Mouse (Mus musculus) midbrain, embryonic 12.5 days (tissue): ENCODE measurements around the gene Gm28035. TPM values are rescaled to one million over a fixed set of nuclear protein-coding genes. Genes with fewer than 3 reads are reported as not detected.

ENCODE experiments used
- ATAC-seq: fragments of 200-750 bp; cut with Nextera tagmentation; 2 replicates; pipeline ENCODE4 v1.8.0; 2017; ENCODE audit warnings: low read depth, moderate TSS enrichment, moderate library complexity; ENCODE audit not compliant: low FRiP score
- H3K27ac ChIP-seq: fragments of 300-500 bp; sonication (generic); replicated peaks from 2 replicates; pipeline ENCODE4 v1.5.1; 2016; ENCODE audit warnings: mild to moderate bottlenecking
- H3K27me3 ChIP-seq: fragments of 300-500 bp; sonication (generic); 2 replicates; pipeline ENCODE4 v1.6.1; 2016; ENCODE audit warnings: mild to moderate bottlenecking
- H3K36me3 ChIP-seq: fragments of 300-500 bp; sonication (generic); 2 replicates; pipeline ENCODE4 v1.6.1; 2016
- H3K4me1 ChIP-seq: fragments of 300-500 bp; sonication (generic); 2 replicates; pipeline ENCODE4 v1.6.1; 2016
- H3K4me2 ChIP-seq: fragments of 300-500 bp; sonication (generic); replicated peaks from 2 replicates; pipeline ENCODE4 v1.6.1; 2016; ENCODE audit warnings: mild to moderate bottlenecking, moderate library complexity
- H3K4me3 ChIP-seq: fragments of 300-500 bp; sonication (generic); 2 replicates; pipeline ENCODE4 v1.5.1; 2016; ENCODE audit warnings: mild to moderate bottlenecking
- H3K9ac ChIP-seq: fragments of 300-500 bp; sonication (generic); replicated peaks from 2 replicates; pipeline ENCODE4 v1.6.1; 2016; ENCODE audit warnings: mild to moderate bottlenecking, moderate library complexity
- H3K9me3 ChIP-seq: fragments of 300-500 bp; sonication (generic); 2 replicates; pipeline ENCODE4 v1.6.1; 2016; ENCODE audit warnings: mild to moderate bottlenecking
- WGBS: fragments of 180-500 bp; shearing (Covaris S2); methylation state at CpG from one replicate; pipeline ENCODE4 v1.1.7; 2016; 5-methylcytosine and 5-hydroxymethylcytosine counted together
- polyA plus RNA-seq: library from polyadenylated mRNA; unstranded; fragments of >200 nt; fragmentation: Nextera tagmentation; extraction: Ambion mirVana; gene quantifications from 2 replicates; pipeline ENCODE4 v1.2.1, GENCODE M21; 2016

The Gm28035 gene
- polyA plus RNA-seq, 1 experiment from 2014 or later: 0.51 TPM

GRCm38 (mm10) chr2:30264671-30265519 is 24.5 kb downstream of the Gm28035 start:
- H3K9me3 ChIP-seq: no peaks in the 10 kb centered on the region
- 82% methylated on average over 7 of the region's 7 CpGs for WGBS
- no peak overlapping the region for H3K4me2 ChIP-seq
- H3K9ac ChIP-seq: no peak overlapping the region
- no peaks in the 10 kb centered on the region for H3K27me3 ChIP-seq
- ATAC-seq: no peak
- peaks cover 48% of the 10 kb centered on the region for H3K36me3 ChIP-seq
- H3K4me3 ChIP-seq: no peak overlapping the region
- peak overlapping the region; percentile 73; the same call in 1 of the 2 replicates for H3K27ac ChIP-seq
- peaks cover 23% of the 10 kb centered on the region for H3K4me1 ChIP-seq

- peaks cover 23% of the 10 kb centered on the region for H3K4me1 ChIP-seq
- no peaks in the 10 kb centered on the region for H3K9me3 ChIP-seq
- H3K27me3 ChIP-seq: no peaks in the 10 kb centered on the region
- H3K36me3 ChIP-seq: peaks cover 40% of the 10 kb centered on the region
- peak within 1 kb of the TSS; percentile 73 for H3K27ac ChIP-seq
- H3K9ac ChIP-seq: no peak within 1 kb of the TSS; the same call in 1 of the 2 replicates
- 53% methylated on average over 5 of the region's 5 CpGs for WGBS
- no peak within 1 kb of the TSS for H3K4me2 ChIP-seq
- ATAC-seq: no peak
- no peak within 1 kb of the TSS for H3K4me3 ChIP-seq
Measured at GRCm38 (mm10) chr2:30265767-30266253, 25.4 kb downstream of the Gm28035 start, which contains the start of gene Phyhd1. Gene Phyhd1 (plus strand): TSS chr2:30266203.

GRCm38 (mm10) chr2:30266392-30266941 is 26.1 kb downstream of the Gm28035 start:
- 13% methylated on average over 4 of the region's 4 CpGs for WGBS
- ATAC-seq: no peak
- Histone ChIP-seq H3K4me1 (peaks cover 23% of the 10 kb centered on the region), H3K36me3 (peaks cover 33% of the 10 kb centered on the region), H3K27me3 (no peaks in the 10 kb centered on the region), H3K27ac (peak overlapping the region; percentile 73), H3K4me2 (no peak overlapping the region), H3K9ac (no peak overlapping the region; the same call in 1 of the 2 replicates), H3K4me3 (no peak overlapping the region), H3K9me3 (no peaks in the 10 kb centered on the region)

GRCm38 (mm10) chr2:30267466-30267865 is 27.1 kb downstream of the Gm28035 start:
- WGBS: 93% methylated on average over 2 of the region's 2 CpGs
- Histone ChIP-seq H3K9me3 (no peaks in the 10 kb centered on the region), H3K4me3 (no peak overlapping the region), H3K36me3 (peaks cover 23% of the 10 kb centered on the region), H3K27ac (no peak overlapping the region), H3K9ac (no peak overlapping the region), H3K4me1 (peaks cover 23% of the 10 kb centered on the region), H3K27me3 (no peaks in the 10 kb centered on the region), H3K4me2 (no peak overlapping the region)
- no peak for ATAC-seq

GRCm38 (mm10) chr2:30268371-30268770 is 28.0 kb downstream of the Gm28035 start:
- WGBS: 68% methylated on average over 4 of the region's 4 CpGs
- Histone ChIP-seq H3K4me2 (no peak overlapping the region), H3K9me3 (no peaks in the 10 kb centered on the region), H3K36me3 (peaks cover 19% of the 10 kb centered on the region), H3K9ac (no peak overlapping the region), H3K4me3 (no peak overlapping the region), H3K27ac (no peak overlapping the region), H3K4me1 (peaks cover 23% of the 10 kb centered on the region), H3K27me3 (no peaks in the 10 kb centered on the region)
- no peak for ATAC-seq

- Histone ChIP-seq H3K9ac (no peak overlapping the region), H3K9me3 (no peaks in the 10 kb centered on the region), H3K4me3 (no peak overlapping the region), H3K4me1 (peaks cover 23% of the 10 kb centered on the region), H3K27me3 (no peaks in the 10 kb centered on the region), H3K4me2 (no peak overlapping the region), H3K27ac (0 out of 2 replicates have a peak overlapping the region, but pooled peaks have one; percentile 8), H3K36me3 (peaks cover 8% of the 10 kb centered on the region)
- ATAC-seq: no peak
- 89% methylated on average over 17 of the region's 17 CpGs for WGBS
Measured at GRCm38 (mm10) chr2:30269241-30269990, 29.0 kb downstream of the Gm28035 start.

- Histone ChIP-seq H3K9me3 (no peaks in the 10 kb centered on the region), H3K4me2 (no peak overlapping the region), H3K9ac (no peak overlapping the region), H3K36me3 (peaks cover 1% of the 10 kb centered on the region), H3K4me3 (no peak overlapping the region), H3K27me3 (no peaks in the 10 kb centered on the region), H3K4me1 (peaks cover 18% of the 10 kb centered on the region), H3K27ac (no peak overlapping the region)
- WGBS: 65% methylated on average over 1 of the region's 1 CpGs
- ATAC-seq: no peak
Measured at GRCm38 (mm10) chr2:30270134-30270533, 29.8 kb downstream of the Gm28035 start.

GRCm38 (mm10) chr2:30280743-30281142 is 40.4 kb downstream of the Gm28035 start, which contains the start of gene Gm28038:
Gene Gm28038 (plus strand): TSS chr2:30281043.
- Histone ChIP-seq H3K4me1 (peaks cover 9% of the 10 kb centered on the region), H3K27ac (no peak within 1 kb of the TSS), H3K27me3 (no peaks in the 10 kb centered on the region), H3K9ac (no peak within 1 kb of the TSS), H3K36me3 (no peaks in the 10 kb centered on the region; the same call in 1 of the 2 replicates), H3K4me2 (no peak within 1 kb of the TSS), H3K4me3 (no peak within 1 kb of the TSS), H3K9me3 (no peaks in the 10 kb centered on the region)
- WGBS: 91% methylated on average over 11 of the region's 11 CpGs
- ATAC-seq: no peak

GRCm38 (mm10) chr2:30281651-30282050 is 41.3 kb downstream of the Gm28035 start:
- Histone ChIP-seq H3K4me2 (no peak overlapping the region), H3K27me3 (no peaks in the 10 kb centered on the region), H3K27ac (no peak overlapping the region), H3K36me3 (no peaks in the 10 kb centered on the region; the same call in 1 of the 2 replicates), H3K9me3 (no peaks in the 10 kb centered on the region), H3K4me1 (peaks cover 11% of the 10 kb centered on the region), H3K9ac (no peak overlapping the region), H3K4me3 (no peak overlapping the region)
- 79% methylated on average over 3 of the region's 3 CpGs for WGBS
- no peak for ATAC-seq

- H3K4me3 ChIP-seq: no peak overlapping the region
- no peaks in the 10 kb centered on the region; the same call in 1 of the 2 replicates for H3K36me3 ChIP-seq
- peaks cover 22% of the 10 kb centered on the region for H3K4me1 ChIP-seq
- no peaks in the 10 kb centered on the region for H3K9me3 ChIP-seq
- no peaks in the 10 kb centered on the region for H3K27me3 ChIP-seq
- WGBS: 85% methylated on average over 2 of the region's 2 CpGs
- H3K27ac ChIP-seq: no peak overlapping the region
- ATAC-seq: no peak
- no peak overlapping the region for H3K4me2 ChIP-seq
- H3K9ac ChIP-seq: no peak overlapping the region
Measured at GRCm38 (mm10) chr2:30283193-30283592, 42.8 kb downstream of the Gm28035 start.

- no peaks in the 10 kb centered on the region for H3K9me3 ChIP-seq
- no peak overlapping the region for H3K27ac ChIP-seq
- H3K9ac ChIP-seq: no peak overlapping the region
- peak overlapping the region; percentile 99 for H3K4me2 ChIP-seq
- 93% methylated on average over 5 of the region's 5 CpGs for WGBS
- no peaks in the 10 kb centered on the region for H3K27me3 ChIP-seq
- no peak for ATAC-seq
- H3K4me3 ChIP-seq: peak overlapping the region; percentile 95
- H3K36me3 ChIP-seq: peaks cover 3% of the 10 kb centered on the region; the same call in 1 of the 2 replicates
- peaks cover 22% of the 10 kb centered on the region for H3K4me1 ChIP-seq
Measured at GRCm38 (mm10) chr2:30285004-30285403, 44.6 kb downstream of the Gm28035 start.
